Mouse (Mus musculus): ENCODE data around the gene Cfap206.

The Cfap206 gene

DNA sequence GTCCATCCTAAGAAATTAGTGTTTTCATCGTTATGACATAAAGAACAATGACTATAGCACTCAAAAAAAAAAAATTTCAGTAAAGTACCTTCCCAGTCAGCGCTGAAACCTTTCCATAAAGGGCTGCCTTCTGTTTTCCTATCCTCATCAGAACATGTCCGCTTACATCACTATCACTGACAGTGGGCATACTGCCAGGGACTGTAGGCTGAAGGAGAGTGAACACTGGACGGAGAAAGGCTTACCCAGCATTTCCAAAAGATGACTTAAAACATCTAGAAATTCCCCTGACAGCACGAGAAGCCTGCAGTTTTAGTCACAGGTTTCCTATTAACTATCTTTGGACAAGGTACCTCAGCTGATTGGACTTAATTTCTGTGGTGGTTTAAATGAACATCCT lies 56.3 kb downstream of the Cfap206 start:
- DNase-seq (ENCODE audit: low spot score in 2 of 2) = no peak

DNA sequence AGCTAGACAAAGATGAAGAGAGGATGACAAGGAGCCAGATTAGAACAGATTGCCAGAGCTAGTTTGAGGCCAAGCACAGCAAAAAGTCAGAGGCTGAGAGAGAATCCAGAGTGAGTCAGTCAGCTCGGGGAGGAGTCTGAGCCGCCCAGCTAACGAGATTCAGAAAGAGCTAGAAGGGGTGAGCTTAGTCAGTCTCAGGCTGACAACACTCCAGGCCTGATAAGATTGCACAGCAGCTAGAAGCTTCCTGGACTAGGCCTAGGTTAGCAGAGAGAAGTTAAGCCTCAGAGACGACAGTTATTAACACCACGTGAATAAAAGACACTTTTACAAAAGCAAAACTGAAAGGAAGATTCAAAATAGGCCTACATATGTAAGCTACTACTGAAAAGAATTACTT lies 62.1 kb downstream of the Cfap206 start:
- no peak for DNase-seq (ENCODE audit: low spot score in 2 of 2)

DNA sequence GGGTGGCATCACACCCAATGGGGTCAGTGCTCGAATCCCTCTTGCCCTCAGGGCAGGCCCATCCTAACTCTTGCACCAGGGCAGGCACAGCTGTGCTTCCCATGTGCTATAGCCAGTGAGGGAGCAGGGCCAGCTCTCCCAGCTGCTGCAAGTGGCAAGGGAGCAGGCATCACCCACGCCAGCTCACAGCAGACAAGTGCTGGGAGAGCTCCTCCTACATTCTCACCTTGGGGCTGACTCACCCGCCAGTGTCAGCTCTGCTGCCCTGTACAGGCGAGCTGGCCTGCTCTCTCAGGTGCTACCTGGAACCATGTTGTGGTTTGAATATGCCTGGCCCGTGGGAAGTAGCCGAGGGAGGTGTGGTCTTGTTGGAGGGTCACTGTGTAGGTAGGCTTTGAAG lies 68.1 kb downstream of the Cfap206 start:
- peak; percentile 39 to 53 for DNase-seq (ENCODE audit: low spot score in 2 of 2)

DNA sequence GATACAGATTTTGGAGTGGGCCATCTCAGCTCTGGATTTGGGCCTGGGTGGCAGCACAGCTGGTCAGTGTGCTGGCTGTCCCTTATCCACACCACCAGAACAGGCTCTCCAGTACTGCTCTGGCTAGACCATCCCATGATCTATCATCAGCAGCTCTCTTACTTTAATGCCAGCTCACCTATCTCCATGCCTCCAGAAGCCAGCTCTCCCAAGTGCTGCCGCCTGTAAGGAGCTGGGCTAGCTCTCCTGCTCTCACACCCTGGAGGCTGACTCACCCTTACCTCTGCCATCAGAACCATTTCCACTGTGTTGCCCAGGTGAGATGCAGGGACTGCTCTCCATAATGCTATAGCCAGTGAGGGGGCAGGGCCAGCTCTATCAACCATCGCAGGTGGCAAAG lies 68.5 kb downstream of the Cfap206 start:
- no peak for DNase-seq (ENCODE audit: low spot score in 2 of 2)

DNA sequence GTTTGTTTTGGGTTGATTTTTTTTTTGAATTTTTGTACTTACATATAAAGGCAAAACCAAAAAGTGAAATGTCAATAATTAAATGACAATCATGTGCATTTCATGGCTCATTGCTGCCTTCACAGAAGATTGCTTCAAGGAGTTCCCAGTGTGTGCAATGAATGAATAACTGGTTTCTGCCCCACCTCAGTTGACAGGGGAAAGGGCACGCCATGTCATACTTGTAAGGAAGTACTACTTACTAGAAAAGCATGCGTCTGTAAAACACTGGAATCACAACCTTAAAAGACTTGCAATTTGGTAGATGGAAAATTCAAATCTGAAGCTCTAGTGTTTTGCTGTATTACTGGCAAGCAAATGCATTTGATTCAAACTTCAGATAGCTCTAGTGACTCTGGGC lies 71.0 kb downstream of the Cfap206 start:
- DNase-seq (ENCODE audit: low spot score in 2 of 2) = no peak

DNA sequence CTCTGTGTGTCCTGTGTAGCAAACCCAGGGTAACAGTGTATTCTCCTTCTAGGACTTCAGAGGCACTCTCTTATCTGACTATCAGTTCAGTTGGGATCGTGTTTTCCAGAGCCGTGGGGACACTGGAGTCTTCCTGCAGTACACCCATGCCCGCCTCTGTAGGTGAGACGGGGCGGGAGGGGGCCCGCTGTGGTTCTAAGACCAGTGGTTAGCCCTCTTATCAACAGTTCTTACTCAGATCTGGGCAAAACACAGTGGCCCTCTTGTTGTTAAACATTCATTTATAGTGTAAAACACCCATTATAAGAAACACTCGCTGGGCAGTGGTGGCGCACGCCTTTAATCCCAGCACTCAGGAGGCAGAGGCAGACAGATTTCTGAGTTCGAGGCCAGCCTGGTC lies 73.9 kb downstream of the Cfap206 start:
- no peak for DNase-seq (ENCODE audit: low spot score in 2 of 2)

DNA sequence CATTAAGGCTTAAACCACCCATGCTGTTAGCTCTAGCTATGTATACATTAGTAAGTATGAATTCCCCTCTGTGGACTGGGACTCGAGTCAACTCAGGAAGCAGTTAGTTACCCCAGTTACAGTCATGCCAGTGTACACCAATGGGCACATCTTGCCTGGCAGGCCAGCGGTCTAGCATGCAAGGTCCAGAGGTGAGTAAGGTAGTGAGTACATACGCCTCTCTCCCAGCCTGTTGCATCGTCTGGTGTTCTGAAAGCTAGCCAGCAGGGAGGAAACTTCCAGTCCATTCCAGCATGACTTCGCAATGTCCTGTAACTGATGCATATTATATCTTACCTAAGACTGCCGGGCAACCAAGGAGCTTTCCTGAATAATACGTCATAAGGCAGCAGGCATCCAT lies 76.8 kb downstream of the Cfap206 start:
- DNase-seq (ENCODE audit: low spot score in 2 of 2) = no peak

DNA sequence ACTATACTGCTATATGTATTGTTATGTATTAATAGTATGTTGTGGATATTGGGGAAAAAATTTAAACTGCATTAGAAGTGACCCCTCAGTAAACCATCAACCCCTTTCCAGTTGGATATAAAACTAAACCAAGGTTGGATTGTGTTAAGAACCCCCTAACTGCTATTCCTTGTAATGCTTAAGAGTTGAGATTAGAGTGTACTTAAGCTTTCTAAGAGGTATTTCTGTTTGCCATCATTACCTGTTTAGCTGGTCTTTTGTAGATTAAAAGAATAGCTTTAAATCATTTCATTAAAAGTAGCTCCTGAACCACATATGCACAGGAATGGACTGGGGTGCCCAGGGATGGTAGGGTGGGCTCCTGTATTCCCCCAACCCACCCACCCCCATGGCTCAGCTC lies 85.2 kb downstream of the Cfap206 start:
- DNase-seq (ENCODE audit: low spot score in 2 of 2) = no peak

DNA sequence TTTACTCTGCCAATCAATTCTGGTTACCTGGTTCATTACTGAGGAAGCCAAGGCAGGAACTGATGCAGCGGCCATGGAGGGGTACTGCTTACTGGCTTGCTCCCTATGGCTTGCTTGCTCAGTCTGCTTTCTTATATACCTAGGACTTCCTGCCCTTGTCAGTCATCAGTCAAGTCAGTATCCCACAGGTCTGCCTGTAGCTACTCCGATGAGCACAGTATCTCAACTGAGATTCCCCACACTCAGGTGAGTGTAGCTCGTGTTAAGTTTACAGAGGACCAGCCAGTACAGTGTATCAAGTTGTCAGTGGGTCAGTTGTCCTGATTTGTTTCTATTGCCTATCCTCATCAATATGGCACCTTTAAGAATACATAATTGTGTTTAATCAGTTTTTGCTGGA lies 89.3 kb downstream of the Cfap206 start:
- no peak for DNase-seq (ENCODE audit: low spot score in 2 of 2)

DNA sequence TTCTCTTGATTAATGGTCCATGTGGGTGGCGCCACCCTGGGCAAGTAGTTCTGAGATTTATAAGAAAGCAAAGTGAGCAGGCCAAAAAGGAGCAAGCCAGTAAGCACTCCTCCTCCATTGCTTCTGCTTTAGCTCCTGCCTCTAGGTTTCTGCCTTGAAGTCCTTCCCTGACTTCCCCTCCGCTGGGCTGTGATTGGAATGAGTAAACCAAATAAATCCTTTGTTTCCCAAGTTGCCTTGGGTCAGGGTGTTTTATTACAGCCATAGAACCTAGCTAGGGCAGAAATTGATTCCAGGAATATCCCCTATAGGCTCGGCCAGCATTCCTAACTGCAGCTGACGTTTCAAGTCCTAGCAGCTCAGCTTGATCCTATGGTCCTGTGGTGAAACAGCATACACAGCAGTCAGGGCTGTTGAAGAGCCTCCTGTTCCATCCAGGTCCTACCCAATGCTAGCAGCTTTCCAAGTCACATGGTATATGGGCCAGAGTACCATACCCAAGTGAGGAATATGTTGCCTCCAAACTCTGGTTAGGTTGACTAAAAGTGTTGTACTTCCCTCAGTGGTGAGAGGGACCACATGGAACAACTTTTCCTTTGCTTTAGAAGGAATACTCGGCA lies 90.2 kb downstream of the Cfap206 start:
- DNase-seq (ENCODE audit: low spot score in 2 of 2) = no peak
